Mouse (Mus musculus): ENCODE data around the gene Tmem145.

GRCm38 (mm10) chr7:25281734-25282601, 23.9 kb upstream of the Tmem145 start:
- peak; percentile 78 for TF ChIP-seq POLR2A (IDR thresholded peaks at IDR 0.05; ENCODE audit: low read depth, low read length)
- no peak for TF ChIP-seq CTCF (IDR thresholded peaks at IDR 0.05; ENCODE audit: extremely low read depth, insufficient read depth, insufficient read length, insufficient replicate concordance)

All from spleen, adult 2 months (tissue).